Mouse (Mus musculus) limb, embryonic 14.5 days (tissue): ENCODE measurements around the gene Klf7. TPM values are rescaled to one million over a fixed set of nuclear protein-coding genes. Genes with fewer than 3 reads are reported as not detected.

Experiments
- ATAC-seq: fragments of 200-750 bp; cut with Nextera tagmentation; 2 replicates; pipeline ENCODE4 v1.8.0; 2017; ENCODE audit warnings: low read depth, moderate number of reproducible peaks, moderate TSS enrichment; ENCODE audit not compliant: low FRiP score
- DNase-seq: peaks from one replicate; pipeline ENCODE4 v3.0.0-alpha.2; 2015; ENCODE audit warnings: low spot score
- H3K27ac ChIP-seq: fragments of 300-500 bp; sonication (generic); replicated peaks from 2 replicates; pipeline ENCODE4 v1.5.1; 2014; ENCODE audit warnings: low read depth, mild to moderate bottlenecking, low read length, moderate library complexity, mixed read lengths
- H3K27me3 ChIP-seq: fragments of 300-500 bp; sonication (generic); 2 replicates; pipeline ENCODE4 v1.6.1; 2014; ENCODE audit warnings: low read length, mixed read lengths; ENCODE audit not compliant: control insufficient read depth, insufficient read depth
- H3K36me3 ChIP-seq: fragments of 300-500 bp; sonication (generic); 2 replicates; pipeline ENCODE4 v1.6.1; 2014; ENCODE audit warnings: mild to moderate bottlenecking, low read length, moderate library complexity, mixed read lengths; ENCODE audit not compliant: control insufficient read depth, insufficient read depth
- H3K4me1 ChIP-seq: fragments of 300-500 bp; sonication (generic); 2 replicates; pipeline ENCODE4 v1.6.1; 2014; ENCODE audit warnings: antibody characterized with exemption, low read length, mixed read lengths; ENCODE audit not compliant: control insufficient read depth, insufficient read depth
- H3K4me2 ChIP-seq: fragments of 300-500 bp; sonication (generic); replicated peaks from 2 replicates; pipeline ENCODE4 v1.6.1; 2014; ENCODE audit warnings: low read depth, mild to moderate bottlenecking, low read length, moderate library complexity; ENCODE audit not compliant: severe bottlenecking
- H3K4me3 ChIP-seq: fragments of 300-500 bp; sonication (generic); replicated peaks from 2 replicates; pipeline ENCODE4 v1.5.1; 2014; ENCODE audit warnings: low read length
- H3K9ac ChIP-seq: fragments of 300-500 bp; sonication (generic); 2 replicates; pipeline ENCODE4 v1.6.1; 2014; ENCODE audit warnings: mild to moderate bottlenecking, low read depth, low read length, moderate library complexity; ENCODE audit not compliant: severe bottlenecking
- H3K9me3 ChIP-seq: fragments of 300-500 bp; sonication (generic); 2 replicates; pipeline ENCODE4 v1.6.1; 2016; ENCODE audit warnings: low read length; ENCODE audit not compliant: control insufficient read depth
- POLR2A ChIP-seq: fragments of 200-500 bp; IDR thresholded peaks from 2 replicates; pipeline ENCODE4 v1.8.0; 2012; ENCODE audit warnings: inconsistent platforms, mild to moderate bottlenecking, moderate library complexity, borderline replicate concordance; ENCODE audit not compliant: insufficient read depth, insufficient read length; ENCODE audit errors: extremely low read depth
- WGBS: fragments of 180-500 bp; shearing (Covaris S2); extraction: QIAGEN DNeasy Blood & Tissue Kit; methylation state at CpG from one replicate; pipeline ENCODE4 v1.1.7; 2014; 5-methylcytosine and 5-hydroxymethylcytosine counted together
- polyA plus RNA-seq, 2 experiments: library from polyadenylated mRNA; depleted of rRNA in 1 of 2; stranded (reverse) in 1 of 2; unstranded in 1 of 2; fragments of >200 nt; fragmentation: Nextera tagmentation in 1 of 2; extraction: Ambion mirVana in 1 of 2; gene quantifications; 2 replicates each; pipeline versions ENCODE4 v1.2.1 to v1.2.3; 2012 to 2014

The Klf7 gene
- polyA plus RNA-seq, 2 experiments: 10.2 to 18.7 TPM

DNA sequence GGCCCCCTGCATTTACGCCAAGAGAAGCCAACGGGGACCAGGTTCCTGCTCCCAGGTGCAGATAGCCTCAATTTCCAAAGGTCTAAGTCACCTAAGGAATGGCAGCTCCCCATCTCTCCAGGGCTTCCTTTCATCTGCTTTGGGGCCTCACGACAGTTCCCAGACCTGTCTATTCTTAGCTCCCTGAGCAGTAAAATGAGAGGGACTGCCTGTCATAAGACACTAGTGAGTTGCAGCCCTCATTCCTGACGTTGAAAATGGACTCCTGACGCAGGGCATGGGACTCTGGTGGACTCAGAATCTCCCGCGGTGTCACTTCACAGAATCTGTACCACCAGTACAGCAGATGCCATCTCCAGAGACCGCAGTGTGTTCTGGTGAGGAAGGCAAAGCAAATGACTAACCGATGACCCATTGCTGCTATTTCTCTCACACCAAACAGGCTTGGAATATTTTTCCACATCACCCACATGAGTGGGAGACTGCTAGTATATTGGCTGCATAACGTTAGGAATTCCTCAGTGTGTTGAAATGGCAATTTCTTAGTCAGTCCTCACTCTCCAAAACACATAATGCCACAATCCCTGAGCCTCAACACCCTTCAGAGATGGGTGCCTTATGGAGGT lies 81.9 kb downstream of the Klf7 start:
- H3K4me3 ChIP-seq: no peak overlapping the region
- ATAC-seq (no peak), DNase-seq (no peak)
- WGBS: 72% methylated on average over 10 of the region's 10 CpGs
- no peak overlapping the region for H3K4me2 ChIP-seq
- no peaks in the 10 kb centered on the region for H3K4me1 ChIP-seq
- peaks cover 10% of the 10 kb centered on the region for H3K36me3 ChIP-seq
- no peak overlapping the region for H3K9ac ChIP-seq
- no peak overlapping the region for H3K27ac ChIP-seq
- no peaks in the 10 kb centered on the region for H3K27me3 ChIP-seq
- TF ChIP-seq POLR2A: no peak
- no peaks in the 10 kb centered on the region for H3K9me3 ChIP-seq

DNA sequence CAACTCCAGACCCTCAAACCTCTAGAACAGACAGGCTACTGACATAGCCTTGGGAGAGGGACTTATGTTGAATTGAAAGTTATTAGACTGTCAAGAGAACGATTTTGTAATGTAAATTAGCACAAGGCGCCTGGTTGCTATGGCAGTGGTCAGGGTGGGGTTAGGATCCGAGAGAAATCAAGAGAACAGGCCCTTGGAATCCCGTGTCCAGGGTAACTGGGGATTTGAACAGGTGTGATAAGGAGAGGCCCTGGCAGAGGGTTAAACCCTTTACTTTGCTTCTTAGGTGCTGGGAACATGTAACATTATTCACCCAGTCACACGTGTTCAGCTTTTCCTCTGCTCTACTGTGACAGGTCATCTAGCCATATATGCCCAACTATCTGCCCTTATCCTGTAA lies 83.7 kb downstream of the Klf7 start:
- no peak for TF ChIP-seq POLR2A

DNA sequence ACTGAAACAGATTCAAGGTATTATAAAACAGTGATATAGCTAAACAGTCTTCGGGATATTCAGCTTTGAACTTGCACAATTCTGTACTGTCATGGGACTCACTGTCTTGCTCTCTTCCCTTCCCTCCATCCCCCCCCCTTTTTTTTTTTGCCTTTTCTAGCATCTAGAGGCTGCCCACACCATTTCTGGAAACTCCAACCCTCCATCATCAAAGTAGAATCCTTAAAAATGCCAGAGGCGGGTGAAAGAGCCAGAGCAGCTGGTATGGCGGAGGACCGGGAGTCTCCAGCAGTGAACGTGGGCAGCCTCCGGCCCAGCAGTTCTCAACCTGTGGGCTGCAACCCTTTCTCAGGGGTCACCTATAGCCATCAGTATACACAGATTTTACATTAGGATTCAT lies 84.3 kb downstream of the Klf7 start:
- WGBS: 88% methylated on average over 6 of the region's 6 CpGs
- no peak for ATAC-seq
- H3K9me3 ChIP-seq: no peaks in the 10 kb centered on the region
- TF ChIP-seq POLR2A: no peak
- H3K36me3 ChIP-seq: peaks cover 20% of the 10 kb centered on the region
- no peak overlapping the region for H3K4me3 ChIP-seq
- H3K27ac ChIP-seq: no peak overlapping the region
- no peaks in the 10 kb centered on the region for H3K4me1 ChIP-seq
- no peak for DNase-seq
- H3K9ac ChIP-seq: no peak overlapping the region
- H3K27me3 ChIP-seq: no peaks in the 10 kb centered on the region
- H3K4me2 ChIP-seq: no peak overlapping the region

More for the DNA sequence above, 83.7 kb downstream of the Klf7 start:
- ATAC-seq (no peak), DNase-seq (no peak)
- Histone ChIP-seq H3K27me3 (no peaks in the 10 kb centered on the region), H3K9me3 (no peaks in the 10 kb centered on the region), H3K4me2 (no peak overlapping the region), H3K9ac (no peak overlapping the region), H3K36me3 (peaks cover 20% of the 10 kb centered on the region), H3K4me1 (no peaks in the 10 kb centered on the region), H3K4me3 (no peak overlapping the region), H3K27ac (no peak overlapping the region)
- WGBS: 84% methylated on average over 5 of the region's 5 CpGs

DNA sequence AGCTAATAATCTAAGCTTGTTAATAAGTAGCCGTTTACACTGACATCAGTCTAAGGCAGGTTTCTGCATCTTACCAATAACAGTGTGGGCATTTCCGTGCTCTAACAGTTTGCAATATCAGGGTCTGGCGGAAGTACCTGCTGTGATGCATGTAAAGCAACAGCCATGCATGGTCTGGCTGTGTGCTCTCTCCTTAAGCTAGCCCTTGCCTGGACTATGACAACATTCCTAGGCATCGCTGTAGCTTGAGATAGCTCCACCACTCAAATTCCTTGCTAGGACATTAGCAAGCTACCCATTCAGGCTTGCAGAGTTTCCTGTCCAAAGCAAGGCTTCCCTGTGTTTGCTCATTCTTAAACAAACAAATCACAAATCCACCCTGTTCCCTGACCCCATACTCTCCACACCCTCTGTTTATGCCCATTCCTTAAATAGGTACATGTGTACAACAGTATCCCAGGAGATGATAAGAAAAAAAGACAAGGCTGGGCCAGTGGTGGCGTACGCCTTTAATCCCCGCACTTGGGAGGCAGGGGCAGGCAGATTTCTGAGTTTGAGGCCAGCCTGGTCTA lies 85.1 kb downstream of the Klf7 start:
- H3K27me3 ChIP-seq: no peaks in the 10 kb centered on the region
- no peak for ATAC-seq
- H3K27ac ChIP-seq: no peak overlapping the region
- DNase-seq: no peak
- no peaks in the 10 kb centered on the region for H3K9me3 ChIP-seq
- H3K36me3 ChIP-seq: peaks cover 17% of the 10 kb centered on the region
- no peaks in the 10 kb centered on the region for H3K4me1 ChIP-seq
- TF ChIP-seq POLR2A: no peak
- H3K9ac ChIP-seq: no peak overlapping the region
- 91% methylated on average over 7 of the region's 7 CpGs for WGBS
- no peak overlapping the region for H3K4me3 ChIP-seq
- no peak overlapping the region for H3K4me2 ChIP-seq

DNA sequence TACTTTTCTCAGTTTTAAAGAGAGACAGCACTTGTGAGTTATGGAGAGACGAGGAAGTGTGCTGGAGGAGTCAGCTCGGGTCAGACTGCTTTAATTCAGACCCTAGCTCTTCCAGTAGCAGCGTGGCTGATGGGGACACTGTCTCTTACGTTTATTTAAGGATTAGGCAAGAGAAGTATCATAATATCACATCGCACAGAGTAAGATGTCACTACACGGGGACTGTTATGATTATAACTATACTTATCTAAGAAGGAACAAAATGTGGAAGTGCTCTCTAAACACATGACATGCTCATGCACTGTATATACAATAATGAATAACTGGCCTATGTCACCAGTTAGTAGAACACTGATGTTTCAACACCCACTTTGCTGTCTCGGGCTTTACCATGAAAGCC lies 86.3 kb downstream of the Klf7 start:
- no peak overlapping the region for H3K4me2 ChIP-seq
- H3K4me3 ChIP-seq: no peak overlapping the region
- 77% methylated on average over 7 of the region's 7 CpGs for WGBS
- no peak for TF ChIP-seq POLR2A
- no peaks in the 10 kb centered on the region for H3K27me3 ChIP-seq
- DNase-seq: no peak
- ATAC-seq: no peak
- H3K36me3 ChIP-seq: peaks cover 12% of the 10 kb centered on the region
- H3K9ac ChIP-seq: no peak overlapping the region
- no peaks in the 10 kb centered on the region for H3K9me3 ChIP-seq
- H3K27ac ChIP-seq: no peak overlapping the region
- no peaks in the 10 kb centered on the region for H3K4me1 ChIP-seq
